Mouse (Mus musculus): ENCODE measurements at regions not wholly inside any gene's neighbourhood (a gene's known extent, or its start where the extent isn't known, plus 50 kb on each side); places are given as distances from the start of the nearest gene placed in this dataset.

DNA sequence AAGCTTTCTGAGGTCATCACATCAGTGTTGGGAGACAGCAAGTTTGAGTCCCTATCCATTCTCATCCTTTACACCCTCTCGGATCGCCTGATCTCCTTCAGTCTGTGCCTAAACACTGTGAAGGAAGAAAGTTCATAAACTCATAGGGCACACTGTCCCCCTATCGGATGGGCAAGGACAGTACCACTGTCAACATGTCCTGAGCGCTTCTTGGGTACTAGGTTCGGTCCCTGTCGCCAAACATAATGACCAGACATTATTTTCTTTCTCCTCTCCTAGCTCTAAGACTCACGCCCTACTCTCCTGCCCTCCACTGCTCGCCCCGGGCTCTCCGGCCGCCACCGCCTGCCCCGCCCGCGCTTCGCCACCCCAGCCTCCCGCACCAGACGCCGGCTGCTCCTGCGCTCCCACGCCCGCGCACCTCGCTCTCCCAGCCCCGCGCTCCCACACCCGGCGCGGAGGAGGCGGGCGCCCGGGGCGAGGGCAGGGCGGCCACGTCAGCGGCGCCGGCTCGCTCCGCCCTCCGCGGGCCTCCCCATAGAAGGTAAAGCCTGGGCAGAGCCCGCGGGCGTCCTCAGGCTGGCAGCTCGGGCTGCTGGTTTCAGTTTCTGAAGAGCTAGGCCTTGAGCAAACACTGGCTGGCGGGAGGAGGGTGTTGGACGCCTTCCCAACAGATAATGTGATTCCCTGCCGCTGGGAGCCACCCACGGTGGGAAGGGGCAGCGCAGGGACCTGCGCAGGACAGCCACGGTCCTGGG lies 109.1 kb upstream of the Jun start:
- TF ChIP-seq CTCF (IDR thresholded peaks at IDR 0.05; ENCODE audit: low read depth) (peak; percentile 63), EP300 (optimal IDR thresholded peaks at IDR 0.05) (peak; percentile 61)
